Mouse (Mus musculus) lung, embryonic 15.5 days (tissue): ENCODE measurements around the gene Abhd14a. TPM values are rescaled to one million over a fixed set of nuclear protein-coding genes. Genes with fewer than 3 reads are reported as not detected.
"Not testable (repeated sequence)": the region's sequence is repeated elsewhere in the genome, so short reads cannot be mapped to it uniquely, and the experiment has no call there.

Source experiments
- ATAC-seq: fragments of 200-750 bp; cut with Nextera tagmentation; 2 replicates; pipeline ENCODE4 v1.8.0; 2017; ENCODE audit warnings: moderate number of reproducible peaks, borderline replicate concordance; ENCODE audit not compliant: low FRiP score, low TSS enrichment; ENCODE audit errors: extremely low read depth
- H3K27ac ChIP-seq: fragments of 300-500 bp; sonication (generic); 2 replicates; pipeline ENCODE4 v1.5.1; 2015; ENCODE audit warnings: moderate library complexity, mild to moderate bottlenecking, inconsistent platforms
- H3K27me3 ChIP-seq: fragments of 300-500 bp; sonication (generic); 2 replicates; pipeline ENCODE4 v1.6.1; 2015; ENCODE audit warnings: inconsistent platforms
- H3K36me3 ChIP-seq: fragments of 300-500 bp; sonication (generic); 2 replicates; pipeline ENCODE4 v1.6.1; 2015; ENCODE audit warnings: inconsistent platforms
- H3K4me1 ChIP-seq: fragments of 300-500 bp; sonication (generic); 2 replicates; pipeline ENCODE4 v1.6.1; 2015; ENCODE audit warnings: inconsistent platforms
- H3K4me2 ChIP-seq: fragments of 300-500 bp; sonication (generic); 2 replicates; pipeline ENCODE4 v1.6.1; 2015; ENCODE audit warnings: inconsistent platforms, mild to moderate bottlenecking, moderate library complexity
- H3K4me3 ChIP-seq: fragments of 300-500 bp; sonication (generic); 2 replicates; pipeline ENCODE4 v1.5.1; 2015; ENCODE audit warnings: mild to moderate bottlenecking, inconsistent platforms
- H3K9ac ChIP-seq: fragments of 300-500 bp; sonication (generic); 2 replicates; pipeline ENCODE4 v1.6.1; 2015; ENCODE audit warnings: inconsistent platforms
- H3K9me3 ChIP-seq: fragments of 300-500 bp; sonication (generic); 2 replicates; pipeline ENCODE4 v1.6.1; 2016; ENCODE audit warnings: inconsistent platforms
- WGBS: fragments of 180-500 bp; shearing (Covaris S2); methylation state at CpG from one replicate; pipeline ENCODE4 v1.1.7; 2015; 5-methylcytosine and 5-hydroxymethylcytosine counted together
- polyA plus RNA-seq: library from polyadenylated mRNA; unstranded; fragments of >200 nt; fragmentation: Nextera tagmentation; extraction: Ambion mirVana; gene quantifications from 2 replicates; pipeline ENCODE4 v1.2.1, GENCODE M21; 2015

Abhd14a gene
- polyA plus RNA-seq, result 52.5 and 53.2 TPM in 2 replicates

- Histone ChIP-seq H3K27ac (peak within 1 kb of the TSS; percentile 73), H3K9ac (peak within 1 kb of the TSS; percentile 56), H3K4me1 (peaks cover 52% of the 10 kb centered on the region), H3K9me3 (no peaks in the 10 kb centered on the region), H3K4me3 (peak within 1 kb of the TSS; percentile 51), H3K27me3 (no peaks in the 10 kb centered on the region), H3K36me3 (no peaks in the 10 kb centered on the region), H3K4me2 (peak within 1 kb of the TSS; percentile 79)
- peak; percentile 81 for ATAC-seq
- under 1% methylated on average over 24 of the region's 24 CpGs for WGBS
Observed at GRCm38 (mm10) chr9:106447348-106447747, at the start of gene Abhd14a, which contains the start of gene Abhd14b. TSS of gene Abhd14a (minus strand) at chr9:106447678. TSS of gene Abhd14b (plus strand) at chr9:106447459.

GRCm38 (mm10) chr9:106487602-106488001 lies 40.1 kb upstream of the Abhd14a start:
- peaks cover 26% of the 10 kb centered on the region for H3K36me3 ChIP-seq
- 81% methylated on average over 6 of the region's 6 CpGs for WGBS
- not testable (repeated sequence) for H3K9ac ChIP-seq, H3K27me3 ChIP-seq, H3K4me1 ChIP-seq, H3K27ac ChIP-seq, H3K4me3 ChIP-seq, ATAC-seq, H3K4me2 ChIP-seq, H3K9me3 ChIP-seq

DNA sequence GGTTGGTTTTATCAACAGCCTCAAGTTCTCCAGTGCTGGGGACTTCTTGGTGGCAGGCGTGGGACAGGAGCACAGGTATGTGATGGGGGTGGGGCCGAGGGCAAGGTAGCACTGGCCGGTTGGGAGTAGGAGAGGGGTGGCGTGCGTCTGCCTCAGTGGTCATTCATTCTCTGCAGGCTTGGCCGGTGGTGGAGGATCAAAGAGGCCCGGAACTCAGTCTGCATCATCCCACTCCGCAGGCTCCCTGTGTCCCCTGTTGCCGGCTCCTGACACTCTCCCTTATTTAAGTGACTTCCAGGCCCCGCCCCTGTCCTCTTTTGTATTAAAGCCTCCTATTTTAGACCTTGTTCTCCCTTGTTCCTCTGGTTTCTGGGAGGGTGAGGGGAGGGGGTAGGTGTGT lies 37.6 kb upstream of the Abhd14a start:
- H3K9me3 ChIP-seq, result no peaks in the 10 kb centered on the region
- 89% methylated on average over 10 of the region's 10 CpGs for WGBS
- ATAC-seq, result no peak; the same call in 1 of the 2 replicates
- no peak overlapping the region for H3K4me3 ChIP-seq
- peaks cover 35% of the 10 kb centered on the region for H3K36me3 ChIP-seq
- no peak overlapping the region for H3K9ac ChIP-seq
- no peak overlapping the region for H3K27ac ChIP-seq
- H3K4me2 ChIP-seq, result no peak overlapping the region
- no peaks in the 10 kb centered on the region for H3K27me3 ChIP-seq
- H3K4me1 ChIP-seq, result no peaks in the 10 kb centered on the region

DNA sequence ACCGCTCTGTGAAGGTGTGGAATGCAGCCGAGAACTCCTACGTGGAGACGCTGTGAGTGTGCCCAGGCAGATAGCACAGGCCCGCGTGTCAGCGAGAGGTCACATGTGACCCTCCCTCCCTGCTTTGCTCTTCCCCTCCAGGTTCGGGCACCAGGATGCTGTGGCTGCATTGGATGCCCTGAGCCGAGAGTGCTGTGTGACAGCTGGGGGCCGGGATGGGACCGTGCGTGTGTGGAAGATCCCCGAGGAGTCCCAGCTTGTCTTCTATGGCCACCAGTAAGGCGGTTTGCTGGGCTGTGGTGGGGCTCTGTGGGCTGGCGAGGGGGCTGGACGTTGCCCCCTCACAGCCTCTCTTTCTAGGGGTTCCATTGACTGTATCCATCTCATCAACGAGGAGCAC lies 36.1 kb upstream of the Abhd14a start:
- H3K36me3 ChIP-seq, result peaks cover 35% of the 10 kb centered on the region

GRCm38 (mm10) chr9:106483136-106483535 lies 35.7 kb upstream of the Abhd14a start:
- H3K27ac ChIP-seq, result no peak overlapping the region
- peaks cover 35% of the 10 kb centered on the region for H3K36me3 ChIP-seq
- no peaks in the 10 kb centered on the region for H3K9me3 ChIP-seq
- H3K27me3 ChIP-seq, result no peaks in the 10 kb centered on the region
- H3K4me1 ChIP-seq, result peaks cover 7% of the 10 kb centered on the region
- no peak overlapping the region for H3K4me2 ChIP-seq
- no peak for ATAC-seq
- H3K9ac ChIP-seq, result no peak overlapping the region
- H3K4me3 ChIP-seq, result no peak overlapping the region
- WGBS, result 92% methylated on average over 10 of the region's 10 CpGs

More for the DNA sequence above, 36.1 kb upstream of the Abhd14a start:
- ATAC-seq, result no peak
- H3K4me3 ChIP-seq, result no peak overlapping the region
- no peak overlapping the region for H3K9ac ChIP-seq
- H3K27ac ChIP-seq, result no peak overlapping the region
- WGBS, result 84% methylated on average over 17 of the region's 17 CpGs
- no peaks in the 10 kb centered on the region for H3K27me3 ChIP-seq
- no peaks in the 10 kb centered on the region for H3K9me3 ChIP-seq
- H3K4me1 ChIP-seq, result peaks cover 2% of the 10 kb centered on the region
- no peak overlapping the region for H3K4me2 ChIP-seq

GRCm38 (mm10) chr9:106482578-106483115 lies 35.2 kb upstream of the Abhd14a start:
- H3K36me3 ChIP-seq, result peaks cover 35% of the 10 kb centered on the region
- 84% methylated on average over 17 of the region's 17 CpGs for WGBS

DNA sequence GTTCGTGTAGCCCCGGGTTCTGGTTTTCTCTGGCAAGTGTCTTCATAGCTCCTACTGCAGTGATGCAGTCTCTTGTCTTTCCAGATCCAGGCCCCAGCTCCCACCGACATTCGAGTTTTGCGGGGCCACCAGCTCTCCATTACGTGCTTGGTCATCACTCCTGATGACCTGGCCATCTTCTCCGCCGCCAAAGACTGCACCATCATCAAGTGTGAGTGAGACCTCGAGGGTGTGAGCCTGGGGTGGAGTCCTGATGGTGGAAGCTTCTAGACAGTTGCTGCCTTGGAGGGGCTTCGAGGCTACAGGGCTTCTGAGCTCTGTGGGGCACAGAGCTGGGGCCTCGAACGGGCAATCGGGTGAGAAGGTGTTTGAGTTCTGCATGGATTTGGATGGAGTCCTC lies 34.2 kb upstream of the Abhd14a start:
- peaks cover 13% of the 10 kb centered on the region for H3K4me1 ChIP-seq
- H3K9me3 ChIP-seq, result no peaks in the 10 kb centered on the region
- H3K4me3 ChIP-seq, result no peak overlapping the region
- no peak overlapping the region for H3K4me2 ChIP-seq
- H3K36me3 ChIP-seq, result peaks cover 35% of the 10 kb centered on the region
- H3K27ac ChIP-seq, result no peak overlapping the region
- ATAC-seq, result no peak
- H3K27me3 ChIP-seq, result no peaks in the 10 kb centered on the region
- no peak overlapping the region for H3K9ac ChIP-seq
- WGBS, result 90% methylated on average over 13 of the region's 13 CpGs

More at GRCm38 (mm10) chr9:106482578-106483115, 35.2 kb upstream of the Abhd14a start:
- H3K9ac ChIP-seq, result no peak overlapping the region
- H3K9me3 ChIP-seq, result no peaks in the 10 kb centered on the region
- no peak for ATAC-seq
- H3K4me3 ChIP-seq, result no peak overlapping the region
- H3K4me2 ChIP-seq, result no peak overlapping the region
- H3K27ac ChIP-seq, result no peak overlapping the region
- no peaks in the 10 kb centered on the region for H3K27me3 ChIP-seq
- peaks cover 12% of the 10 kb centered on the region for H3K4me1 ChIP-seq

DNA sequence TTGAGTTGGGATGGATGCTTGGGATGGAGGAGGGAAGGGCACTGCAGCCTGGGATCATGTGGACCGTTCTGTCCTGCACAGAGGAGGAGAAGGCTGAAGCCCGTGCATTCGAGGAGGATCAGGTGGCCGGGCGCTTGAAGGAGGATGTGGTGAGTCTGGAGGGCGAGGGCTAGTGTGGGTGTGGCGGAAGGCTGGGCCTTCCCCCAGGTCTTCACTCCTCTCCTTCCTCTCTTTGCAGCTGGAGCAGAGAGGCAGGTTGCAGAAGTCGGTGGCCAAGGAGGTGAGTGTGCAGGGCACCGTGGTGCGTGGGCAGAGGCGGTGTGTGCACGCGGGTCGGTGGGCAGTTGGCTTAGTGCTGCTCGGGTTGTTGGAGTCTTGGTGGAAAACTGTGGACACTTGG lies 33.6 kb upstream of the Abhd14a start:
- Histone ChIP-seq H3K9ac (no peak overlapping the region), H3K36me3 (peaks cover 31% of the 10 kb centered on the region), H3K9me3 (no peaks in the 10 kb centered on the region), H3K27me3 (no peaks in the 10 kb centered on the region), H3K4me1 (peaks cover 19% of the 10 kb centered on the region), H3K27ac (no peak overlapping the region), H3K4me3 (no peak overlapping the region), H3K4me2 (no peak overlapping the region)
- WGBS, result 93% methylated on average over 14 of the region's 15 CpGs
- ATAC-seq, result no peak

GRCm38 (mm10) chr9:106480541-106480940 lies 33.1 kb upstream of the Abhd14a start:
- no peak overlapping the region for H3K27ac ChIP-seq
- H3K4me1 ChIP-seq, result peaks cover 25% of the 10 kb centered on the region
- H3K9ac ChIP-seq, result no peak overlapping the region
- peaks cover 31% of the 10 kb centered on the region for H3K36me3 ChIP-seq
- ATAC-seq, result no peak
- H3K27me3 ChIP-seq, result no peaks in the 10 kb centered on the region
- H3K9me3 ChIP-seq, result no peaks in the 10 kb centered on the region
- WGBS, result 92% methylated on average over 7 of the region's 7 CpGs
- no peak overlapping the region for H3K4me2 ChIP-seq
- no peak overlapping the region for H3K4me3 ChIP-seq

GRCm38 (mm10) chr9:106478101-106478500 lies 30.6 kb upstream of the Abhd14a start:
- H3K4me1 ChIP-seq, result peaks cover 43% of the 10 kb centered on the region
- no peaks in the 10 kb centered on the region for H3K9me3 ChIP-seq
- WGBS, result 75% methylated on average over 9 of the region's 9 CpGs
- H3K36me3 ChIP-seq, result peaks cover 14% of the 10 kb centered on the region
- peak overlapping the region; percentile 57 for H3K9ac ChIP-seq
- no peak for ATAC-seq
- H3K27ac ChIP-seq, result no peak overlapping the region
- peak overlapping the region; percentile 74 for H3K4me3 ChIP-seq
- H3K4me2 ChIP-seq, result peak overlapping the region; percentile 93
- H3K27me3 ChIP-seq, result no peaks in the 10 kb centered on the region

GRCm38 (mm10) chr9:106477649-106478048 lies 30.2 kb upstream of the Abhd14a start:
- under 1% methylated on average over 16 of the region's 16 CpGs for WGBS

DNA sequence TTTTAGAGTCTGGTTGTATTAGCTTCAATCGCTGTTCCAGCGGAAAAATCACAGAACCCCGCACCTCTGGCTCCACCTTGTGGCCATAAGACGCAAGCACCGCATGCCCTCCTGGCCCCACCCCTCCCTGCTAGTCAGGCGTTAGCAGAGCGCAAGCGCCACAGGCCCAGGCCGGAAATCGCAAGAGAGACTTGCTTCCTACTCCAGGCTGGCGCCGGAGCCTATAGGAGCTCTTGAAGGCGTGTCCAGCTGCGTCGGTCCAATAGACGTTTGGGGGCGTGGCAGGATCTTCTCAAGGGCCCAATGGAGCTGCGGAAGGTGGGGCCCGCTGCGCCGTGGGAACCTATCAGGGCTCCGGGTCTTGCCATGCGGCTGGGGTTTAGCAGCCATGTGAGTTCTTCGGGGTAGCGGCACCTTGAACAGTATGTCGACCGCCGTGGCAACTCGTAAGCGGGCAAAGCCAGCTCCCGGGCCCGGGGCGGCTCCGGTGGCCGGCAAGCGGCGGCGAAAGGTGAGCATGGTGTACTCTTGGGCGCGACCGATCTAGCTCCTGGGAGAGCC lies 29.5 kb upstream of the Abhd14a start, which contains the start of gene Parp3:
TSS of gene Parp3 (minus strand) at position 26 of the 561 bp plus-strand sequence.
- peaks cover 53% of the 10 kb centered on the region for H3K4me1 ChIP-seq
- peaks cover 9% of the 10 kb centered on the region; the same call in 1 of the 2 replicates for H3K36me3 ChIP-seq
- H3K4me3 ChIP-seq, result peak within 1 kb of the TSS; percentile 74
- no peaks in the 10 kb centered on the region for H3K27me3 ChIP-seq
- WGBS, result under 1% methylated on average over 41 of the region's 41 CpGs
- peak within 1 kb of the TSS; percentile 76 for H3K27ac ChIP-seq
- no peaks in the 10 kb centered on the region for H3K9me3 ChIP-seq
- peak within 1 kb of the TSS; percentile 93 for H3K4me2 ChIP-seq
- peak; percentile 97 for ATAC-seq
- peak within 1 kb of the TSS; percentile 57 for H3K9ac ChIP-seq

More at GRCm38 (mm10) chr9:106477649-106478048, 30.2 kb upstream of the Abhd14a start:
- no peaks in the 10 kb centered on the region for H3K27me3 ChIP-seq
- H3K27ac ChIP-seq, result no peak overlapping the region
- peak overlapping the region; percentile 93 for H3K4me2 ChIP-seq
- H3K4me1 ChIP-seq, result peaks cover 47% of the 10 kb centered on the region
- no peaks in the 10 kb centered on the region for H3K9me3 ChIP-seq
- peak overlapping the region; percentile 57 for H3K9ac ChIP-seq
- no peak for ATAC-seq
- peak overlapping the region; percentile 74 for H3K4me3 ChIP-seq
- peaks cover 9% of the 10 kb centered on the region; the same call in 1 of the 2 replicates for H3K36me3 ChIP-seq
